Mouse (Mus musculus) embryonic facial prominence, embryonic 14.5 days (tissue): ENCODE measurements at regions not wholly inside any gene's neighbourhood (a gene's known extent, or its start where the extent isn't known, plus 50 kb on each side); places are given as distances from the start of the nearest gene placed in this dataset.

Experiments
- ATAC-seq: fragments of 200-750 bp; cut with Nextera tagmentation; 2 replicates; pipeline ENCODE4 v1.8.0; 2017; ENCODE audit warnings: low read depth, moderate number of reproducible peaks, moderate TSS enrichment
- DNase-seq: peaks from one replicate; pipeline ENCODE4 v3.0.0-alpha.2; 2015; ENCODE audit warnings: low spot score
- H3K27ac ChIP-seq: fragments of 300-500 bp; sonication (generic); replicated peaks from 2 replicates; pipeline ENCODE4 v1.5.1; 2014; ENCODE audit warnings: low read depth, mild to moderate bottlenecking, low read length, moderate library complexity
- H3K27me3 ChIP-seq: fragments of 300-500 bp; sonication (generic); replicated peaks from 2 replicates; pipeline ENCODE4 v1.6.1; 2014; ENCODE audit warnings: low read length; ENCODE audit not compliant: control insufficient read depth, insufficient read depth
- H3K36me3 ChIP-seq: fragments of 300-500 bp; sonication (generic); 2 replicates; pipeline ENCODE4 v1.6.1; 2014; ENCODE audit warnings: low read length, mixed read lengths; ENCODE audit not compliant: control insufficient read depth, insufficient read depth
- H3K4me1 ChIP-seq: fragments of 300-500 bp; sonication (generic); 2 replicates; pipeline ENCODE4 v1.6.1; 2014; ENCODE audit warnings: antibody characterized with exemption, low read length; ENCODE audit not compliant: control insufficient read depth, insufficient read depth
- H3K4me2 ChIP-seq: fragments of 300-500 bp; sonication (generic); 2 replicates; pipeline ENCODE4 v1.6.1; 2014; ENCODE audit warnings: low read depth, mild to moderate bottlenecking, low read length, moderate library complexity, mixed read lengths
- H3K4me3 ChIP-seq: fragments of 300-500 bp; sonication (generic); 2 replicates; pipeline ENCODE4 v1.5.1; 2014; ENCODE audit warnings: low read depth, mild to moderate bottlenecking, low read length
- H3K9ac ChIP-seq: fragments of 300-500 bp; sonication (generic); 2 replicates; pipeline ENCODE4 v1.6.1; 2014; ENCODE audit warnings: low read depth, mild to moderate bottlenecking, low read length, moderate library complexity, mixed read lengths
- H3K9me3 ChIP-seq: fragments of 300-500 bp; sonication (generic); 2 replicates; pipeline ENCODE4 v1.6.1; 2016; ENCODE audit warnings: low read length; ENCODE audit not compliant: control insufficient read depth
- WGBS: fragments of 180-500 bp; shearing (Covaris S2); extraction: QIAGEN DNeasy Blood & Tissue Kit; methylation state at CpG from one replicate; pipeline ENCODE4 v1.1.7; 2014; 5-methylcytosine and 5-hydroxymethylcytosine counted together

DNA sequence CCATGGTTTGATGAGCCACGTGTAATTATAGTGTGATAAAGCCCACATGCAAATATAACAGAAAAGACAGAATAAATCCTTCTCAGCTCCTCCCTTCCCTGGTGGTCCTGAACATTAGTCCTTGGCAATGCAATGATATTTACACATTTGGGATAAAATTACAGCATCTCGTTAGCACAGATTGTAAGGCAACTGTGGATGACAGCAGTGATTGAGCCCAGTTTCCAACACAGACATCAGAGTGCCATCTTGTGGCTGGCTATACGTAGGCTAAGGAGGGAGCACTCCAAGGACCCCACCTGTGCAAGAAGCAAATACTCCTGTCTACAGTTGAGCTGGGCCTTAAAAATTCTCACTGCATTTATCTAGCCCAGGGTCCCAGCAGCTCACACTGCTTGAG lies 84.1 kb upstream of the Ercc4 start:
- Histone ChIP-seq H3K27ac (no peak overlapping the region), H3K9ac (no peak overlapping the region), H3K27me3 (no peaks in the 10 kb centered on the region), H3K4me3 (no peak overlapping the region), H3K36me3 (no peaks in the 10 kb centered on the region), H3K9me3 (no peaks in the 10 kb centered on the region), H3K4me1 (no peaks in the 10 kb centered on the region), H3K4me2 (no peak overlapping the region)
- 39% methylated on average over 3 of the region's 3 CpGs for whole genome bisulfite sequencing
- DNase-seq (peak; percentile 56), ATAC-seq (no peak)

GRCm38 (mm10) chr16:13034136-13034535 lies 75.3 kb upstream of the Ercc4 start:
- Histone ChIP-seq H3K4me2 (no peak overlapping the region), H3K9me3 (no peaks in the 10 kb centered on the region), H3K36me3 (no peaks in the 10 kb centered on the region), H3K27me3 (no peaks in the 10 kb centered on the region), H3K9ac (no peak overlapping the region), H3K4me1 (no peaks in the 10 kb centered on the region), H3K27ac (no peak overlapping the region), H3K4me3 (no peak overlapping the region)
- ATAC-seq (no peak), DNase-seq (no peak)
- WGBS = 73% methylated on average over 5 of the region's 5 CpGs

- no peak for DNase-seq
- H3K36me3 ChIP-seq = no peaks in the 10 kb centered on the region
- no peak overlapping the region for H3K9ac ChIP-seq
- no peak for ATAC-seq
- no peaks in the 10 kb centered on the region for H3K27me3 ChIP-seq
- H3K9me3 ChIP-seq = no peaks in the 10 kb centered on the region
- no peak overlapping the region for H3K4me3 ChIP-seq
- H3K4me2 ChIP-seq = no peak overlapping the region
- H3K4me1 ChIP-seq = no peaks in the 10 kb centered on the region
- no peak overlapping the region for H3K27ac ChIP-seq
- 86% methylated on average over 4 of the region's 4 CpGs for WGBS
Observed at GRCm38 (mm10) chr16:13036596-13036995, 72.9 kb upstream of the Ercc4 start.

- Histone ChIP-seq H3K9ac (no peak overlapping the region), H3K36me3 (no peaks in the 10 kb centered on the region), H3K4me2 (no peak overlapping the region), H3K4me3 (no peak overlapping the region), H3K9me3 (no peaks in the 10 kb centered on the region), H3K4me1 (no peaks in the 10 kb centered on the region), H3K27me3 (no peaks in the 10 kb centered on the region), H3K27ac (no peak overlapping the region)
- ATAC-seq (no peak), DNase-seq (peak; percentile 30)
- WGBS = 58% methylated on average over 15 of the region's 15 CpGs
Observed at GRCm38 (mm10) chr16:13040312-13041100, 69.0 kb upstream of the Ercc4 start.

DNA sequence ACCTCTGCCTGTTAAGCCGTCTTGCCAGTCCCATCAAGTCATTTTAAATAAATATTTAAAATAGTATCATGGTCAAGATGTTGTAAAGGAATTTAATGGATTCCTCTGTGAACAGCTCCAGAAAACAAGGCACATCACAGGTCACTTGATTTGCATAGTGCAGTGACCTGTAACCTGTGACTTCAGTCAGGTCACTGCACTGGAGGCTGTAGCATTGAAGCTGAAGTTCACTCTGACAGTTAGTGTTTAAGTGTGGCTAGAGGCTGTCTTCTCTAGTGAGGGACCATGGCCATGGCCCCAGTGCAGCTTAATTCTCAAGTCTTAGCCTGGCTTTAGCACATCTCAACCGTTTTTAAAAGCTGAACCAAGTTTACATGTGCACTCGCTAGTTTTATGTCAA lies 68.1 kb upstream of the Ercc4 start:
- no peak overlapping the region for H3K4me2 ChIP-seq
- H3K27me3 ChIP-seq = no peaks in the 10 kb centered on the region
- H3K4me3 ChIP-seq = no peak overlapping the region
- WGBS = 78% methylated on average over 3 of the region's 3 CpGs
- H3K9me3 ChIP-seq = no peaks in the 10 kb centered on the region
- DNase-seq = no peak
- no peak for ATAC-seq
- H3K27ac ChIP-seq = no peak overlapping the region
- no peaks in the 10 kb centered on the region for H3K4me1 ChIP-seq
- H3K9ac ChIP-seq = no peak overlapping the region
- no peaks in the 10 kb centered on the region for H3K36me3 ChIP-seq

GRCm38 (mm10) chr16:13045079-13045590 lies 64.3 kb upstream of the Ercc4 start:
- peak; percentile 65 for DNase-seq
- Histone ChIP-seq H3K4me3 (no peak overlapping the region), H3K9me3 (no peaks in the 10 kb centered on the region), H3K27me3 (no peaks in the 10 kb centered on the region), H3K4me1 (no peaks in the 10 kb centered on the region), H3K4me2 (no peak overlapping the region), H3K27ac (no peak overlapping the region), H3K9ac (no peak overlapping the region), H3K36me3 (no peaks in the 10 kb centered on the region)
- peak; percentile 73 for ATAC-seq
- 56% methylated on average over 10 of the region's 10 CpGs for whole genome bisulfite sequencing

- WGBS = 68% methylated on average over 6 of the region's 6 CpGs
- Histone ChIP-seq H3K4me3 (no peak overlapping the region), H3K9ac (no peak overlapping the region), H3K9me3 (no peaks in the 10 kb centered on the region), H3K27ac (no peak overlapping the region), H3K4me2 (no peak overlapping the region), H3K27me3 (no peaks in the 10 kb centered on the region), H3K4me1 (no peaks in the 10 kb centered on the region), H3K36me3 (no peaks in the 10 kb centered on the region)
- DNase-seq (no peak), ATAC-seq (no peak)
Observed at GRCm38 (mm10) chr16:13046366-13047120, 62.9 kb upstream of the Ercc4 start.

DNA sequence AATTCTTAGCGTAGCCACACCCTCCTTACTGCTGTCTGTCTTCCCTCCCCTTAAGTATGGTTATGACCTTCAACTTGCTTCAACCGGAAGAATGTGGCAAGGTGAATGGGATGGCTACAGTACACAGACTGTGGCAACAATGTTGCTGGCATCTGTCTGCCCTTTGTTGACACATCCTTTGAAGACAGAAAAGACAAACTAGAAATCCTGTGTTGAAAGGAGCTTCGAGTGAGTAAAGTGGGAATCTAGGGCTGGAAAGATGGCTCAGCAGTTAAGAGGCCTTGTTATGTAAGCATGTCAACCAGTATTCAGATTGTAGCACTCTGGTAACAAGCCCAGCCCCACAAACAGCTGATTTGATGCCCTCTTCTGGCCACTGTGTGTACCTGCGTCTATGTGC lies 60.2 kb upstream of the Ercc4 start:
- Histone ChIP-seq H3K36me3 (no peaks in the 10 kb centered on the region), H3K4me1 (no peaks in the 10 kb centered on the region), H3K9ac (no peak overlapping the region), H3K4me2 (no peak overlapping the region), H3K27ac (no peak overlapping the region), H3K9me3 (no peaks in the 10 kb centered on the region), H3K27me3 (no peaks in the 10 kb centered on the region), H3K4me3 (no peak overlapping the region)
- ATAC-seq = no peak
- 86% methylated on average over 4 of the region's 4 CpGs for WGBS
- DNase-seq = no peak
